Mouse (Mus musculus): ENCODE data around the gene Hnrnpc.

DNA sequence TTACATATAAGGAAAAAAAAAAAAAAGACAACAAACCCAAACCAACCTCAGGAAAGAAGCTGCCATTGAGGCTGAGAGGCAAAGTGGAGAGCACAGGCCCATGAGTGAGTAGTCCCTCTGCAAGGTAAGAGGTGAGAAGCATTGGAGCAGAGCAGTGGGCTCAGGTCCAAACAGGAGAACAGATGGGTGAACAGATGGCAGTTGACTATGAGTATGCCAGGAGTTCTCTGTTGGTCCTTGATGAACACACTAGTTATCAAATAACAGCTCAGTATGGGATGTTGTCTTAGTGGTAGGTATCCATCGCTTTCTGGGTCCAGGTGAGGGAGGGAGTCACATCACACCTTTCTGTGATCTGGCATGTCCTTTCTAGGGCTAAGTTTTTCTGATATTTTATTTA lies 43.0 kb downstream of the Hnrnpc start:
- TF ChIP-seq EP300 (IDR thresholded peaks at IDR 0.05; ENCODE audit: low read depth): no peak
- no peak for TF ChIP-seq CTCF (IDR thresholded peaks at IDR 0.05; ENCODE audit: low read depth)

Data from liver, postnatal 0 days (tissue).